In genomic region chr1:134771353-134771752, GRCm38 (mm10) we compare ENCODE assay signal across 8 mouse cellular contexts.
DNase-seq lines count a peak whose midpoint lies in the region; ATAC-seq lines count a peak whose summit lies in the region.

No protein-coding gene starts in this region.

- intact Hi-C loops in heart, postnatal 36 days (cut with DNase I): no loop called here

- H3K9me3 ChIP-seq in heart, embryonic 11.5 days (replicated peaks; ENCODE audit: control insufficient read depth, low read length): no peaks in the 10 kb centered on the region
- H3K9me3 ChIP-seq in forebrain, embryonic 12.5 days: no peaks in the 10 kb centered on the region
- H3K9me3 ChIP-seq in forebrain, embryonic 11.5 days (ENCODE audit: control insufficient read depth, low read length): no peaks in the 10 kb centered on the region

- ATAC-seq in heart, embryonic 11.5 days (replicated peaks; ENCODE audit: insufficient number of reproducible peaks, low FRiP score, low TSS enrichment): no peak
- no peak for ATAC-seq in forebrain, embryonic 12.5 days (ENCODE audit: low FRiP score)
- no peak for ATAC-seq in forebrain, embryonic 11.5 days (replicated peaks; ENCODE audit: low FRiP score)

- peaks cover 11% of the 10 kb centered on the region for H3K4me1 ChIP-seq in heart, embryonic 11.5 days (ENCODE audit: control insufficient read depth, insufficient read depth, low read length)
- H3K4me1 ChIP-seq in forebrain, embryonic 12.5 days: peaks cover 8% of the 10 kb centered on the region; the same call in 1 of the 2 replicates
- H3K4me1 ChIP-seq in forebrain, embryonic 11.5 days (replicated peaks; ENCODE audit: control insufficient read depth, insufficient read depth, low read length): no peaks in the 10 kb centered on the region

- WGBS in heart, embryonic 11.5 days (ENCODE audit: insufficient replicate concordance): 61% methylated on average over 6 of the region's 6 CpGs
- 87% methylated on average over 6 of the region's 6 CpGs for WGBS in forebrain, embryonic 12.5 days
- 87% methylated on average over 6 of the region's 6 CpGs for WGBS in forebrain, embryonic 11.5 days

- no peak overlapping the region for H3K27ac ChIP-seq in heart, embryonic 11.5 days (ENCODE audit: low read depth, low read length)
- H3K27ac ChIP-seq in forebrain, embryonic 12.5 days: no peak overlapping the region
- no peak overlapping the region for H3K27ac ChIP-seq in forebrain, embryonic 11.5 days (ENCODE audit: low read depth, low read length)

- H3K27me3 ChIP-seq in heart, embryonic 11.5 days (ENCODE audit: control insufficient read depth, insufficient read depth, low read length): no peaks in the 10 kb centered on the region
- H3K27me3 ChIP-seq in forebrain, embryonic 12.5 days: no peaks in the 10 kb centered on the region
- H3K27me3 ChIP-seq in forebrain, embryonic 11.5 days (ENCODE audit: control insufficient read depth, insufficient read depth, low read length): no peaks in the 10 kb centered on the region

- H3K36me3 ChIP-seq in heart, embryonic 11.5 days (ENCODE audit: control insufficient read depth, insufficient read depth, low read length): peaks cover 18% of the 10 kb centered on the region
- peaks cover 15% of the 10 kb centered on the region for H3K36me3 ChIP-seq in forebrain, embryonic 12.5 days (replicated peaks)
- H3K36me3 ChIP-seq in forebrain, embryonic 11.5 days (ENCODE audit: control insufficient read depth, insufficient read depth, low read length): no peaks in the 10 kb centered on the region

- no peak overlapping the region for H3K4me2 ChIP-seq in heart, embryonic 11.5 days
- no peak overlapping the region for H3K4me2 ChIP-seq in forebrain, embryonic 12.5 days
- H3K4me2 ChIP-seq in forebrain, embryonic 11.5 days (ENCODE audit: low read depth, low read length, severe bottlenecking): no peak overlapping the region

- no peak overlapping the region for H3K9ac ChIP-seq in heart, embryonic 11.5 days (ENCODE audit: low read depth, low read length)
- H3K9ac ChIP-seq in forebrain, embryonic 12.5 days: no peak overlapping the region
- H3K9ac ChIP-seq in forebrain, embryonic 11.5 days (ENCODE audit: low read length): no peak overlapping the region

- no peak overlapping the region for H3K4me3 ChIP-seq in heart, embryonic 11.5 days (ENCODE audit: low read depth, low read length)
- H3K4me3 ChIP-seq in forebrain, embryonic 12.5 days (replicated peaks): no peak overlapping the region
- H3K4me3 ChIP-seq in forebrain, embryonic 11.5 days (ENCODE audit: low read depth, low read length): no peak overlapping the region

- peak; percentile 69 to 88 for DNase-seq in heart, adult 18-20 months
- peak; percentile 76 for DNase-seq in brain, adult 2 months (ENCODE audit: low read depth, low spot score)
- DNase-seq in heart, postnatal 36 days: peak; percentile 49 to 51
- peak; percentile 85 for DNase-seq in lung, postnatal 25 days (ENCODE audit: low spot score)
- DNase-seq in spleen, adult 12 weeks (ENCODE audit: low spot score): no peak
- no peak for DNase-seq in forebrain, embryonic 11.5 days (ENCODE audit: low spot score)

Comparison
In these comparisons a context has a peak if more than half of its experiments do, and no peak if none do; other contexts are left out.
1. DNase-seq: peak in heart, adult 18-20 months (2 of 2), brain, adult 2 months (single experiment), heart, postnatal 36 days (2 of 2) and lung, postnatal 25 days (single experiment); none in spleen, adult 12 weeks (single experiment) and forebrain, embryonic 11.5 days (single experiment).